Mouse (Mus musculus) forelimb bud, embryonic 11.5 days (tissue): ENCODE data around the gene Gm20765.
"Not testable (repeated sequence)": the region's sequence is repeated elsewhere in the genome, so short reads cannot be mapped to it uniquely, and the experiment has no call there.

Source experiments
- DNase-seq: peaks from one replicate; pipeline ENCODE4 v3.0.0-alpha.2; 2012; ENCODE audit warnings: low read depth, low spot score

Gm20765 gene

GRCm38 (mm10) chr10:104185233-104185632 lies at the start of gene Gm20765:
Gm20765 (plus strand) TSS chr10:104185533.
- not testable (repeated sequence) for DNase-seq

- not testable (repeated sequence) for DNase-seq
These were observed 42.6 kb upstream of the Gm20765 start, which contains the start of gene Gm21293 for GRCm38 (mm10) chr10:104142687-104143086. Gm21293 (plus strand) TSS chr10:104142987.

GRCm38 (mm10) chr10:104151197-104151596 lies 34.1 kb upstream of the Gm20765 start, which contains the start of gene Gm6763:
Gm6763 (plus strand) TSS chr10:104151497.
- DNase-seq = not testable (repeated sequence)

GRCm38 (mm10) chr10:104159706-104160105 lies 25.6 kb upstream of the Gm20765 start, which contains the start of gene Gm8764:
Gm8764 (plus strand) TSS chr10:104160006.
- not testable (repeated sequence) for DNase-seq

- DNase-seq = not testable (repeated sequence)
These were observed 17.1 kb upstream of the Gm20765 start, which contains the start of gene Gm21304 for GRCm38 (mm10) chr10:104168215-104168614. Gm21304 (plus strand) TSS chr10:104168515.

- not testable (repeated sequence) for DNase-seq
These were observed 8.6 kb upstream of the Gm20765 start, which contains the start of gene Gm21312 for GRCm38 (mm10) chr10:104176724-104177123. Gm21312 (plus strand) TSS chr10:104177024.

GRCm38 (mm10) chr10:104193742-104194141 lies 8.4 kb downstream of the Gm20765 start, which contains the start of gene Gm4340:
Gm4340 (plus strand) TSS chr10:104194042.
- not testable (repeated sequence) for DNase-seq

GRCm38 (mm10) chr10:104209655-104210054 lies 24.3 kb downstream of the Gm20765 start:
- no peak for DNase-seq

- DNase-seq = no peak
These were observed 25.1 kb downstream of the Gm20765 start for GRCm38 (mm10) chr10:104210268-104210990.

GRCm38 (mm10) chr10:104214527-104214926 lies 29.2 kb downstream of the Gm20765 start:
- no peak for DNase-seq

- DNase-seq = no peak
These were observed 35.1 kb downstream of the Gm20765 start for GRCm38 (mm10) chr10:104220303-104221021.
